Mouse (Mus musculus): Measurements from ENCODE around the gene Vps51.

Vps51 gene

DNA sequence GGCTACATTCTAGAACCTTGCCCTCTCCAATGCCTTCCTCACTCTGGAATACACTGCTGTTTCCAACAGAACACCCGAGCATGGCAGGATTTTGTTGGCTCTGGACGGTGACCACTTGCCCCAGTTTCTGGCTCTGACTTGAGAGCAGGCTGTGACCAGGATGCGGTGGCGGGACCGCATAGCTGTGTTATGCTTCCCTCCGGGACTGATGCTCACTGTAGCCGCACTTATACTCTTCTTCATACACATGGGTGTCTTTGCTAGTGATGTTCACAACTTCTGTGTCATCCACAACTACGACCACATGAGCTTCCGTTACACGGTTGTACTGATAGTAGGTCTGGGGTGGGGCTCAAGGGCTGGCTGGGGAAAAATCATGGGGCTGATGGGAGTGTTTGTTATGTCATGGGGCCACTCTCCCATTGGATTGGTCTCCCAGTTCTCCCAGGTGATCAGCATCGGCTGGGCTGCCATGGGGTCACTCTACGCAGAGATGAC, 3.0 kb upstream of the Vps51 start, which contains the start of gene Tmem262:
Gene Tmem262 (plus strand): TSS at position 51 of the 498 bp plus-strand sequence.
- no peak for DNase-seq (ENCODE audit: low spot score)

DNA sequence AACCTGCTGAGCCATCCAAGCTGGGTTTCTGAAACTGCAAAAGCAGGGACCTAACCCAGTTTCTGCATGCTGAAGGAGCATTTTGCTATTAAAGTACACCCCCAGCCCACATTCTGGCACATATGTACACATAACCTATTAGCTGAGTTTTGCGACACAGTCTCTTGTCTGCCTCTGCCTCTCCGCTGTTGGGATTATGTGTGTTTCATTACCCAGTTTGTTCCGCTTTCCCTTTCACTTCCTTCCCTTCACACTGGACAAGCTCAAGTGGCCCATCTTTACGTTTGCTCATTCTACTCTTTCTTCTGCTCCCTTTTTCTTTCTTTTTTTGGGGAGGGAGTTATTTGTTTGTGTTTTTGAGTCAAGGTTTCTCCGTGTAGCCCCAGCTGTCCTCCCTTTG, 3.1 kb downstream of the Vps51 start:
- DNase-seq (ENCODE audit: low spot score): no peak

GRCm38 (mm10) chr19:6071261-6071660, 5.8 kb downstream of the Vps51 start:
- no peak for DNase-seq (ENCODE audit: low spot score)

GRCm38 (mm10) chr19:6070571-6071250, 6.3 kb downstream of the Vps51 start:
- no peak for DNase-seq (ENCODE audit: low spot score)

DNA sequence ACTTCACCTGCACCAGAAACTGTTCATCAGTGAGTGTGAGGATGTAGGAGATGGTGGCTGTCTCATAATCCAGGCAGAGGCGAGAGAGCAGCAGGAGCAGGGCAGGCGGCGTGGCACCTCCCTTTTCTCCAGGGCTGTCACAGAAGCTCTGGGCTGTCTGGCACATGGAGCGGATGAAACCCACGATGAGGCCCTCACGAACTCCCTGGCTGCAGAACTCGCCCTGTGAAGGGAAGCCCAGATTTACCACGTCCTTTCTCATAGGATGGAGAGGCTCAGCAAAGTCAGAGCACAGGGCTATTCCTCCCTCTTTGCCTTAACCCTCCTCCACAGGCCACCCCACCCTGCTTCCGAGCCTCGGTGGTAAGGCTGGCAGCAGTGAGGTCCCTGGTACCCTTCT, 7.2 kb downstream of the Vps51 start:
- no peak for DNase-seq (ENCODE audit: low spot score)

DNA sequence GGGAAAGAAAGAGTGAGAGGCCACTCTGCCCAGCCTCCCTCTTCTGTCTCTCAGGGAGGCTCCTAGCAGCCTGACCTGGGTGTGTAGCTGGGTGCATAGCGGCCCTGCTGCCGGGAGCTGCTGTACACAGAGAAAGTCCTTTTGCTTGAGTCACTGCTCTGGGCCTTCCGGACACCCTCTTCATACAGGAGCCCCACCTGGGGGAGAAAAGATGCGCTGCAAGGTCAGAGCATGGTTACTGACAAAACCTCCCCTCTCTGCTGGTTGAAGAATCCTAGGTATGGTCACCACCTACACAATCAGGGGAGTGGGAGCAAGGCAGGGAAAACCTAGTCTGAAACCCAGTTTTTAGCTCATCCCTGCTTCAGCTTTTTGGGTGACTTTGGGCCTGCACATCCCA, 8.1 kb downstream of the Vps51 start:
- DNase-seq (ENCODE audit: low spot score): peak; percentile 25

DNA sequence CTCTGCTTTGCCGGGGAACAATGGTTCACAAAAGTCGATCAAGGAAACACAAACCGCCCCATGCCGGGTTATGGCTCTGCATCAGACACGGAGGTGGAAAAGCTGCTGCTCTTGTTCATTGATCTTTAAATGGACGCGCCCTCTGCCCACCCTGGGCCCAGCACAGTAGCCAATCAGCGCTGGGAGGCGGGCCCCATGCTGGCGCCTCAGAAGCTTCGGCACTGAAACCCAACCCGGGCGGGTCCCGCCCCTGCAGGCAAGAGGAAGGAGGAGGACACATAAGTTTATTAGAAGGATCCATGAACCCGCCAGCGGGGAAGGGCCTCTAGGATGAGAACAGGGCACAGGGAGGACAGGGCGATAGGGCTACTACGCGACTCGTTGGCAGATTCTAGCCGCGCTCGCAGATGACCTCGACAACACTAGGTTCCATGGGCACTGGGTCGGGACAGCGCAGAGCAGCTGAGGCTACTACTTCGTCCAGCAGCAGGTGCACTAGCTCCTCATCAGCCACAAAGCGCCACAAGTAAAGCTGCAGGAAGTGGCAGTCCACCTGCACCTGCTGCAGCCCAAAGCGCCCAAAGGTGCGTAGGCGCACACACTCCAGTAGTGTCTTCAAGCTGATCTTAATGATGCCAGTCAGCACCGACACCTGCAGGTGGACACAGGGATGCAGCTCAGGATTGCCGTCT, 9.2 kb downstream of the Vps51 start, which contains the start of gene Tm7sf2:
Gene Tm7sf2 (minus strand): TSS at position 650 of the 692 bp plus-strand sequence.
- peak; percentile 94 for DNase-seq (ENCODE audit: low spot score)

DNA sequence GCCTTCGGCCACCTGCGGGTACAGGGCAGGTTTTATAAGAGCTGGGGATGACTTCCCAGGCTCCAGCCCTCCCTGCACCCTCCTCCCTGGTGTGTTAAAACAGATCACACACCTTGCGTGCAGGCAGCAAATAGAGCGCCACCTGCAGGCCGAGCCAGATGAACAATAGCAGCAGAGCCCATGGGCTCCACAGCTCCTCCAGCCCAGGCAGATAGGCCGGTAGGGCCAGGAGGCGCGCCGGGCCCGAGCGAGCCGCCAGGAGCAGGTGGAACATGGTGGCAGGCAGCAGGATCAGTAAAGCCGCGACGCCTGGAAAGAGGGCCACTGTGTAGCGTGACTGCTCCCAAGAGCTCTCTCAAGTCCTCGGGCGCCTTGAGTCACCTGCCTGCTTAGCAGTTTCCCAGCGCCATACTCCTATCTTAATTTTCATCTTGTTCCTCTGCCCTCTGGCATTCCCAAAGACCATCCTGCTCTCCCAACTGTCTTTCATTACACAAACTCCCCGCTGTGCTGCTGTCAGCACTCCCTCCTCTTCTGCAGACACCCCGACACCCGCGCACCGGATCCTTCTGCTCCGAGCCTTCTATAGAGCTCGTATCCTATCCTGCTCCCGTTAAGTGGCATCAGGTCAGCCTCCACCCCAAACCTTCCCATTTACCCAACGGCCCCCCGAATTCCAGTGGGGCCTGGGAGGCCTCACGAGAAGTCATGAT, 9.9 kb downstream of the Vps51 start:
- peak; percentile 86 for DNase-seq (ENCODE audit: low spot score)

DNA sequence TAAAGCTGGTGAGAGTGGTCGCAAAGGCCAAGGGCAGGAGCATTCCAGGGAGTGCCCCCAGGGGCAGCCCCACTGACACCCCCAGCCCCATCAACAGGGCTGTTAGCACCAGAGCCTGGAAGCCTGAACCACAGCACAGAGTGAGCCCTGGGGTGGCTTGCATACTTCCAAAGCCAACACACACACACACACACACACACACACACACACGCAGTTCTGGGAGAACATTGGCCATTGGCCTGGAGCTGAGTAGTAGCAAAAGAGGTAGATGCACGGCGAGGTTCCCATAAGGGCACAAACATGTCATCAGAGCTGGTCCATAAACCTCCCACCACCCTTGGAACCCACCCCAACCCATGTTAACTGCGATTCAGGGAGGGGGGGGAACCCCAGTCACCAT, 10.5 kb downstream of the Vps51 start:
- DNase-seq (ENCODE audit: low spot score): no peak

DNA sequence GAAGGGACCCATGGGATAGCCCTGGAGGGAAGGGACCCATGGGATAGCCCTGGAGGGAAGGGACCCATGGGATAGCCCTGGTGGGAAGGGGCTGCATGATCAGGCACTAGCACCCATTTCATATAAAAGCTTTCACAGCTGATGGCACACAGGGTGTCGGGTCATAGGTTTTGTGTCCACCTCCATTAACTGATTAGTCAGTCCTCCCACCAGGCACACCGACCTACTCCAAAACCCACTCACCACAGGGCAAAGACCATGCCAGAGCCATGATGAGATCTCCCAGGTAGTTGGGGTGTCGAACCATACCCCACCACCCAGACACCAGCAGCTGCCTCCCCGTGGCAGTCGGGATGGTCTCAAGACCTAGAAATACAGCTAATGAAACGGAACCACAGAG, 13.9 kb downstream of the Vps51 start:
- DNase-seq (ENCODE audit: low spot score): no peak

GRCm38 (mm10) chr19:6062418-6062817, 14.6 kb downstream of the Vps51 start:
- no peak for DNase-seq (ENCODE audit: low spot score)

- DNase-seq (ENCODE audit: low spot score): peak; percentile 57
Observed at GRCm38 (mm10) chr19:6061641-6062302, 15.3 kb downstream of the Vps51 start.

- DNase-seq (ENCODE audit: low spot score): peak; percentile 95
Observed at GRCm38 (mm10) chr19:6061021-6061533, 16.0 kb downstream of the Vps51 start, which contains the start of gene Znhit2. Znhit2 (plus strand) TSS chr19:6061192.

DNA sequence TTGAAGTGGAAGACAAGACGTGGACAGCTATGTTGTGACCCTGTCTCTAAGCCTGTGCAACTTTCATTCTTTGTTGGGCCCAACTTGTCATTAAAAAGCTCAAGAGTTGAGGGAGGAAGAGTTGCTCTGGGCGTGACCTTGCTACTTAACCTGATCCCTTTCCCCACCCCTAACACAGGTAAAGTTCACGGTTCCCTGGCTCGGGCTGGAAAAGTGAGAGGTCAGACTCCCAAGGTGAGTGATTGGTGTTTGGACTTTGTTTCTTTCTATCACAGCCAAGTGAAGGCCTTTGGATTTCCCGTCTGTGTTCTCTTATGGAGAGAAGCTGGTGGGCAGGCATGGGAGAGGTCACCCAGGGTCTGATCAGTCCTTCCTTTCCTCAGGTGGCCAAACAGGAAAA, 18.1 kb downstream of the Vps51 start:
- no peak for DNase-seq (ENCODE audit: low spot score)

DNA sequence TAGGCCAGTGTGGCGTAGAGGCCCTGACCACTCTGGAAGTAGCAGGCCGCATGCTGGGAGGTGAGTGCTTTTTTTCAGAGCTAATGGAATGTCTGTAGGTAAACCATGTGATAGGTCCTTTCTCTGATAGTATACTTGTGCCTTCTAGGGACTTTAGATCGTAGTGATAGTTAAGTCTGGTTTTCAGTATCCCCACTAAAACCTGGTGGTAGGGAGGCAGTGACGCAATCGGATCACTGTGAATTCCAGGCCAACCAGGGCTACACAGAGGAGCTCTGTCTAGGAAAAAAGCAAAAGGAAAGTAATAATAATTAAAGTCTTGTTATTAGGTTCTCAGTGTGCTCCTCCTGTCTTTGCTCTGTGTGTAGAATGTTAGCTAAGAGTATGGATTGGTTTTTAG, 18.5 kb downstream of the Vps51 start:
- DNase-seq (ENCODE audit: low spot score): no peak

GRCm38 (mm10) chr19:6057313-6058096, 19.5 kb downstream of the Vps51 start, which contains the start of the genes Mrpl49 and Fau:
Mrpl49 (minus strand) TSS chr19:6057785.
Fau (plus strand) TSS chr19:6057844.
- DNase-seq (ENCODE audit: low spot score): peak; percentile 99

GRCm38 (mm10) chr19:6056696-6057095, 20.3 kb downstream of the Vps51 start:
- no peak for DNase-seq (ENCODE audit: low spot score)

GRCm38 (mm10) chr19:6054296-6054695, 22.7 kb downstream of the Vps51 start:
- no peak for DNase-seq (ENCODE audit: low spot score)

DNA sequence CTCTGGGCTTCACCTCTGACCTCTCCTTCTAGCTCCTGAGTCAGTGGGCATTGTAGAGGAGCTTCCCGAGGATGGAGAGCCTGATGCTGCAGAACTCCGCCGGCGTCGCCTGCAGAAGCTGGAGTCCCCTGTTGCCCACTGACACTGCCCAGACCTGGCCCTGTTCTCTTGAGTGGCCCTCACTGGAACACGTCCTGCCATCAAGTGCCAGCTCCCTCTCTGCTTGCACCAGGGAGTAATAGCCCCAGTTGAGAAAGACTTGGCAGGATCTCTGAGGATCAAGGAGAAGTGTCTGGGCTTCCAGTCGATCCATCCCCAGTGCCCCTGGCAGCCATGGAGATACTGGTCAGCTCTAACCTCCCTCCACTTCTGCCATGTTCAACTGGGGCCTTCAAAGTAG, 24.5 kb downstream of the Vps51 start:
- no peak for DNase-seq (ENCODE audit: low spot score)

- DNase-seq (ENCODE audit: low spot score): no peak
Observed at GRCm38 (mm10) chr19:6048681-6049410, 28.2 kb downstream of the Vps51 start.

- DNase-seq (ENCODE audit: low spot score): no peak
Observed at GRCm38 (mm10) chr19:6047899-6048166, 29.2 kb downstream of the Vps51 start.

All from urinary bladder, postnatal 14 days (tissue).